In the genomic region with DNA sequence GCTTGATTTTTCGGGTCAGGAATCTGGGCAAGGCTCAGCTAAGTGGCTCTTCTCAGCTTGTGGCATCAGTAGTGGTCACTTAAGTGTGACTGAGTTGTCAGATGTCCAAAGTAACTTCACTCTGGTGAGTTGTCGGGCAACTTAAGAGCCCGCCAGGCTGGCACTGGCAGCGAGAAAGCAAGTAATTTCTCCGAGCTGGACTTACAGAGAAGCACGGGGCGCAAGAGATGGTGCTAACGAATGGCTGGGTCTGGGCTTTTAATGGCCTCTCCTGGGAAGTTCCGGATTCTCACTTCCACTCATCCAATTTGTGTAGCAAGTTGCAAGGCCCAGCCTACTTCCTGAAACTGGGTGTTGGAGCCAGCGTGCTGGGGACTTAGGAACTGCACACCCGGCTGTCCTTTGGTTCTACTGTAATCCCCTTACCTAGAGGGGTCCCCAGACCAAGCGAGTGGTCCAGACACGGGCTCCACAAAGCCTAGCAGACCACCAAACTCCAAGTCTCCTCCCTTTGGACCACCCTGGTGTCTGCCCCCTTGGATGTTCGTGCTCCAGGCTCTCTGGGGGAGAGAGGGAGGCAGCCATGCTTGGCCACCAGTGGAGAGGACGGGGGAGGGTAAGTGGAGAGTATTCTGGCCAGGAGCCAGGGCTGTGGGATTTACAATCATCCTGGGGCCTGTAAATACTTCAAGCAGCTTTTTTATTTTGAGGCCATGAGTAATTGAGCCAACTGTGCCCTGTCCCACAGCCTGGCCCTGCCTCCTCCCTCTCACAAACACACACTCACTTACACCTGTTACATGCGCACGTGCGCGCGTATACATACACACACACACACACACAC, we compare ENCODE assay signal across 8 mouse cellular contexts. TPM values are rescaled to one million over a fixed set of nuclear protein-coding genes. Genes with fewer than 3 reads are reported as not detected.
DNase-seq lines count a peak whose midpoint lies in the region; ATAC-seq and TF ChIP-seq lines count a peak whose summit lies in the region.

No protein-coding gene starts in this region.

- no peaks in the 10 kb centered on the region for H3K9me3 ChIP-seq in hindbrain, postnatal 0 days (ENCODE audit: low read length)

- intact Hi-C loops in gastrocnemius, postnatal 36 days (cut with DNase I) = loop anchor here (5.0 to 10.0 kb wide), 3 partner anchors 51 to 171 kb away; no protein-coding TSS in a partner anchor

- 59% methylated on average over 20 of the region's 20 CpGs for WGBS in hindbrain, postnatal 0 days
- 54% methylated on average over 20 of the region's 20 CpGs for WGBS in lung, adult 2 months

- H3K4me3 ChIP-seq in hindbrain, postnatal 0 days (ENCODE audit: low read length) = no peak overlapping the region
- no peak overlapping the region for H3K4me3 ChIP-seq in lung, adult 2 months (replicated peaks; ENCODE audit: extremely low read depth, low read depth, low read length)

- H3K27ac ChIP-seq in hindbrain, postnatal 0 days = peak overlapping the region; percentile 16; the same call in 1 of the 2 replicates

- peak; percentile 42; the same call in 1 of the 2 replicates for ATAC-seq in hindbrain, postnatal 0 days

- no peak for TF ChIP-seq CTCF in hindbrain, postnatal 0 days (IDR thresholded peaks at IDR 0.05; ENCODE audit: low read depth)
- no peak for TF ChIP-seq CTCF in lung, adult 2 months (IDR thresholded peaks at IDR 0.05; ENCODE audit: insufficient read depth, low read length)

- H3K36me3 ChIP-seq in hindbrain, postnatal 0 days (ENCODE audit: insufficient read depth, low read length) = no peaks in the 10 kb centered on the region

- no peaks in the 10 kb centered on the region for H3K27me3 ChIP-seq in hindbrain, postnatal 0 days (ENCODE audit: insufficient read depth, low read length)

- H3K4me1 ChIP-seq in hindbrain, postnatal 0 days (ENCODE audit: insufficient read depth, low read length) = peaks cover 5% of the 10 kb centered on the region; the same call in 1 of the 2 replicates
- H3K4me1 ChIP-seq in lung, adult 2 months (ENCODE audit: control insufficient read depth, insufficient read depth, low read length) = no peaks in the 10 kb centered on the region; the same call in 1 of the 2 replicates

- H3K9ac ChIP-seq in hindbrain, postnatal 0 days (replicated peaks; ENCODE audit: low read length) = no peak overlapping the region

- DNase-seq in gastrocnemius, adult 18-20 months (ENCODE audit: low spot score) = peak; percentile 47
- DNase-seq in gastrocnemius, postnatal 36 days = no peak
- DNase-seq in ZHBTc4 (ENCODE audit: low read depth, low spot score) = peak; percentile 58
- DNase-seq in hindbrain, postnatal 0 days (ENCODE audit: low spot score) = peak; percentile 44
- peak; percentile 40 for DNase-seq in lung, adult 2 months
- DNase-seq in frontal cortex, postnatal 10 days (ENCODE audit: low spot score in 2 of 2) = no peak
- no peak for DNase-seq in spleen, adult 18-20 months
- DNase-seq in thymus, adult 18-20 months = no peak

- H3K4me2 ChIP-seq in hindbrain, postnatal 0 days (ENCODE audit: low read depth, low read length) = no peak overlapping the region

- TF ChIP-seq POLR2A in lung, adult 2 months (IDR thresholded peaks at IDR 0.05; ENCODE audit: borderline replicate concordance, extremely low read depth, low read depth, low read length) = no peak

RNA-seq across cellular contexts. Expression of a gene that starts 23.3 kb away (rescaled TPM):
- 10 to 100 TPM; 75.3 to 75.4 TPM for total RNA-seq in gastrocnemius, adult 18-20 months (2021)
- 10 to 100 TPM; 73.8 to 83.8 TPM for total RNA-seq in gastrocnemius, postnatal 36 days (2021)
- total RNA-seq in hindbrain, postnatal 0 days (2014; rRNA removed) = 0.93 and 1.9 TPM in 2 replicates
- polyA plus RNA-seq in hindbrain, postnatal 0 days (2015; fragmentation: Nextera tagmentation; extraction: Ambion mirVana) = 0.76 and 0.86 TPM in 2 replicates
- polyA plus RNA-seq in lung, adult 2 months (2012; rRNA removed) = 2.5 and 3.8 TPM in 2 replicates

RNA-seq across cellular contexts. Expression of a gene that starts 53.6 kb away (rescaled TPM):
- total RNA-seq in gastrocnemius, adult 18-20 months (2021) = 10 to 100 TPM; 15.5 to 15.8 TPM
- total RNA-seq in gastrocnemius, postnatal 36 days (2021) = 10 to 100 TPM; 13.1 to 14.2 TPM
- 15.3 and 18.1 TPM in 2 replicates for total RNA-seq in hindbrain, postnatal 0 days (2014; rRNA removed)
- polyA plus RNA-seq in hindbrain, postnatal 0 days (2015; fragmentation: Nextera tagmentation; extraction: Ambion mirVana) = 44.1 and 49.1 TPM in 2 replicates
- polyA plus RNA-seq in lung, adult 2 months (2012; rRNA removed) = 3.4 and 5.3 TPM in 2 replicates

Comparison
In these comparisons a context has a peak if more than half of its experiments do, and no peak if none do; other contexts are left out.
1. DNase-seq: peak in gastrocnemius, adult 18-20 months (single experiment), ZHBTc4 (single experiment), hindbrain, postnatal 0 days (single experiment) and lung, adult 2 months (single experiment); none in gastrocnemius, postnatal 36 days (0 of 2), frontal cortex, postnatal 10 days (0 of 2), spleen, adult 18-20 months (0 of 2) and thymus, adult 18-20 months (0 of 2).
2. RNA of a gene that starts 23.3 kb away (total RNA-seq): 73.8 to 83.8 TPM in gastrocnemius, postnatal 36 days and 75.3 to 75.4 TPM in gastrocnemius, adult 18-20 months; 0.93 to 1.9 TPM in hindbrain, postnatal 0 days; every median in the first group is over 10 times any median in the second.